Mouse (Mus musculus) adrenal gland, adult 2 months (tissue): ENCODE results near the gene Agpat3. TPM values are rescaled to one million over a fixed set of nuclear protein-coding genes. Genes with fewer than 3 reads are reported as not detected.

Experiments used
- DNase-seq: peaks from one replicate; pipeline ENCODE4 v3.0.0; 2021
- polyA plus RNA-seq: library from polyadenylated mRNA; depleted of rRNA; stranded (reverse); fragments of >200 nt; gene quantifications from 2 replicates; pipeline ENCODE4 v1.2.3, GENCODE M21; 2012
- total RNA-seq, 2 experiments: library from RNA; stranded (reverse); gene quantifications; 2 replicates each; pipeline ENCODE4 v1.2.3; 2021

The Agpat3 gene
- total and polyA plus RNA-seq, 3 experiments = 346 to 654 (median 422) TPM

DNA sequence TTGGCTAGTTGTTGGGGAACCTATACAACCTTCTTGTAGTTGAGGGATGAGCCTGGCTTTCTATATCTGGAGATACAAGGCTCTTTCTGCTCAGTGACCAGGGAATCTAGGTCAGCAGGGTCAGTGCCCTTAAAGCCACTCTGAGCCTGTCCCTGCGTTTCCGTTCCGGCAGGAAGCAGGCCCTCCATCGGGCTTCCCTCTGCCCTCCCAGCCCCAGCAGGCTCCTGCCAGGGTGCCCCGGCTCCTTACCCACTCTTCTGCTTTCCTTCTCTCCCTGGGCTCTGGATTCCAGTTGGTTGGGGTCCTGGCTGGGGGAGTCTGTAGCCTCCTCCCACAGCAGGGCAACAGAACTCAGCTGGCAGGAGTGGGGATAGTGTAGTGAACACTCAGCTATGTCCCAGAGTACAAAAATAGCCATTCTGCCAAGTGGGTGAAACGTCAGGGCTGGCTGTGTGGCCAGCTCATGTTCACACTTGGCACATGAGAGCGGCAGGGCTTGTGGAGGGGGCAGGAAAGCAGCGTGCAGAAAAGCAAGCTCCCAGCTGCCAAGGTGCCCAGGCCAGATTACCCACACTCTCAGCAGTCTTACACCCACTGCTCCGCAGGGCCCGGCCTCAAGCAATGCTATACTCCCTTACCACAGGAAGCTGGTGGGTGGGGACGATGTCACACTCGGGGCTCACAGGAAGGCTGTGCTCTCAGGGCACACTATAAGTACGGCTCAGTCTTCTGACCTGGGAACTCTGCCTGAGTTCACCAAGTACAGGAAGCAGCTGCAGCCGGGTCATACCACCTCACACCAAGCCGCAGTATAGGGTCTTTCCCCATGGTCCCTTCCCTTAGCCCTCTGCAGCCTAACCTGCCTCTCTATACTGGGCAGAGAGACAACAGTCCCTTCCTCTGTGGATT is 54.5 kb downstream of the Agpat3 start:
- DNase-seq = peak; percentile 93

DNA sequence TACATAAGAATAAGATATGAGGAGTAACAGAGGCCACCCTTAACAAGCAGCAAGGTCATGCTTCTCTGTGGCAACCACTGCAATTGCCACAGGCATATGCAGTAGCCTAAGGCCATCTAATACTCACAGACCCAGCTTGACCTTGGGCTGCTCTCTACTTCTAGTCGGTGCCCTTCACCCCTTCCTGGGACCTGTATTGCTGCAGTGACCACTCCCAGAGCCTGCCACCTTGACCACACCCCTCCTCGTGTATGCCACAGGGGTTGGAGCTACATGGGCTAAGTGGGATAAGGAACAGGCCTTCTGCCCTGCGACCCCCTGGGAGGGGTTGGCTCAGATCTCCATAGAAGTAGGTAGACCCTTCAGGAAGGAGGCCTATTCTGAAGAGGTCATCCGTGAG is 55.3 kb downstream of the Agpat3 start:
- peak; percentile 83 for DNase-seq

DNA sequence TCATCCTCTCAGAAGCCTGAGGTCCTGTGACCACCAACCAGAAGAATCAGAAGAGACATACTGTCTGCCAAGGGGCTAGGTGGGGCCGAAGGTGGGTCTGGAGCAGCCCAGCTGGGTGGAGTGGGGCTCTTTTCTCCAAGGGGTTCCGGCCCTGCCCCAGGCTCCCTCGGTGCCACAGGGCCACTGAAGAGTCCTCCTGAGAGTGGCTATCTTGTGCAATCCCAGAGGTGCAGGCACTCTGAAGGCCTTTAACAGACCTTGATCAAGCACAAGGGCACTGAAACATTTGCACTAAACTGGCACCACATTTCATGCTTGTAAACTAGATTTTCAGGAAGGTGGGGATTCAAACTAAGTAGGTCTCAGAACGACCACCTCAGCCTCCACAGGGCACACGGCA is 55.9 kb downstream of the Agpat3 start:
- peak; percentile 73 for DNase-seq

DNA sequence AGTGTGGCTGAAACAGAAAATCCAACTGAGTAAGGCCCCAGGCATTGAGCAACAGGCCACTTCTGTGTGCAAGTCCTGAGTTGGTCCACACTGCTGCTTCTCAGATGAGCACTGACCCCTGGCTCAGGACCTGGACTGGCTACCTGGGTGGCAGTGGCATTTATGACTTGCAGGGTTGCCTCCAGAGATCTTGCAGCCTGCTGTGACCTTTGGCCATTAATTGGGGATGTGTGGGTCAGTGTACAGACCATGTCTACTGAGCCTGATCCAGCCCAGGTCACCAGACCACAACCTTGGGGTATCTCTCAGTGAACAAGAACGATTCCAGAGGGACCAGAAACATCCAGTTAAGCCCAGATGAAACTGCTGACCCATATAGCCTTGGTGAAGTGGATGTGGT is 58.7 kb downstream of the Agpat3 start:
- no peak for DNase-seq

DNA sequence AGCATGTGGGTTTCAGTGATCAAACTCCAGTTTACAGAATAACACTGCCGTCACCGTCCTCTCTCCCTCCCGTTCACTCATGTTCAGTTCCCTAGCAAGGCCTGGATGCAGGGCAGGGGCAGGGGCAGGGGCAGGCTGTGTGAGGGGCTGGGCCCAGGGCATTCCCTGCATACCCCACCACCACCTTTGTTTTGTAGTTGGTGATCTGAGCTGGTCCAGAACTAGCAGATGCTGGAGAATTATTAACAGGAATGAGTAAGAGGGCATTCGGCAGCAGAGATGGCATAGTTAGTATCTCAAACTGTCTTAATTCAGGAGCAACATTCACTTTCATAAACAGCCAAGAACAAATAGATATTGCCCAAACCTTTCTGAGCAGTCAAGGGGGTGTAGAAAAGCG is 59.9 kb downstream of the Agpat3 start:
- DNase-seq = no peak

DNA sequence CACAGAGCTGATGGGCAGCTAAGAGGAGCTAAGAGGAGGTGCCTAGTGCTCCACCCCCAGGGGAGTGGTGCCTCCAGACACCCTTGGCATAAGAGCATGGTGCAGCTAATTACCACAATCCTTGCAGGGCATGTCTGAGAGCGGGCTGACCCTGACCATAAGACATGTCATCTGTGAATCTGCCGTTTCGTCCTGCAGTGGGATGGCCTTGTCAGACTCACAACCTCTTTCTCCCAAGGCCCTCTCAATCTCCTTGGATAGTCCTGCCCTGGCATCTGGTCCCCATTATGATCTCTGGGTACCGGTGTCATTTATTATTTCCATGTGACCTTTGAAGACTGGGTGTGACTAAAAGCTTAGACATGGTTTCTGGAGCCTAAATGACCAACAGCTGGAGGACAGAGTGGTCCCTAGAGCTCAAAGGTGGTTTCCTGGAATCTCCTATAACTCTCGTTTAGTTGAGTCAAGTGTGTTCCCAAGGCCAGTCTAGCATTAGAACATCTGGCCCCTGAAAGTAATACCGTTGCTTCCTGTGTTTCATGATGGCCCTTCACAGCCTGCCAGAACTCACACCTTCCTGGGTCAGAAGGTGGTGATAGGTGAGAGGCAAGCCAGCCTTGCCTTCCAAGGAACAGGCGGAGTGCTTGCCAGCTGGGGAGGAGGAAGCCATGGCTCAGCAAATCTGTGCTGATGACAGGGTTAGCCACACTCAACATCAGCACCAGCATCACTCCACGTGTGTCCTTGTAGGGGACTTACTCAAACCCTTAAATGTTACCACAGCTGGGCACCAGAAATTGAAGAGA is 61.4 kb downstream of the Agpat3 start:
- peak; percentile 74 for DNase-seq

DNA sequence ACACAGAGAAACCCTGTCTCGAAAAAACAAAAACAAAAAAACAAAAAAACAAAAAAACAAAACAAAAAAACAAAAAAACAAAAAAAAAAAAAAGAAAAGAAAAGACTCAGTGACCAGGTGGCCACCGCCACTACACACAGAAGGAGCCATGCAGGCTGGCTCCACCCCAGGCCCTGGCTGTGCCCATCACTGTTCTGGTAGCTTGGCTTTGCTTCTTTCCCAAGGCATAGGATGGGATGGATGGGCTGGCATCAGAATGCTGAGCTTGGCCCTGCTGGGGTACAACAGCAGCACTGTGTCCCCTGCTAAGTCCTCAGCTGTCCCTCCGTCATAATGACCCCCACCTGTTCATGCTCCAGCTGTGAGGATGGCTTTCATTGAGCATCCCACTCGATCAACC is 63.4 kb downstream of the Agpat3 start:
- DNase-seq = no peak

DNA sequence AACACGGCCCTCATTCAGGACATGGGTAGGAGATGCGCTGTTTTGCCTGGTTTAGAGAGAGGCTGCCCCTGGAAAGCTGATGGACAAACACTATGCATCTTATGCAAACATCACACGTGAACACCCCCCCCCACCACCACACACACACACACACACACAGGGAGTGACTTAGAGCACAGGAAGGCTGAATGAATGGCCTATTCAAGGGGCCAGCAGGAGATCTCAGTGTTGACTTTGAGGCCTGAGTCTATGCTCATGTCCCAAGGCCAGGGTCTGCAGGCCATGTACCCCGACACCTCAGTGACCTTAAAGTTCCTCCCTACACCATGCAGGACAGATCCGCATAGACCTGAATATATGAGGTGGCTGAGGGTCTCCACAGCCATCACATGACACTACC is 64.2 kb downstream of the Agpat3 start:
- DNase-seq = no peak

DNA sequence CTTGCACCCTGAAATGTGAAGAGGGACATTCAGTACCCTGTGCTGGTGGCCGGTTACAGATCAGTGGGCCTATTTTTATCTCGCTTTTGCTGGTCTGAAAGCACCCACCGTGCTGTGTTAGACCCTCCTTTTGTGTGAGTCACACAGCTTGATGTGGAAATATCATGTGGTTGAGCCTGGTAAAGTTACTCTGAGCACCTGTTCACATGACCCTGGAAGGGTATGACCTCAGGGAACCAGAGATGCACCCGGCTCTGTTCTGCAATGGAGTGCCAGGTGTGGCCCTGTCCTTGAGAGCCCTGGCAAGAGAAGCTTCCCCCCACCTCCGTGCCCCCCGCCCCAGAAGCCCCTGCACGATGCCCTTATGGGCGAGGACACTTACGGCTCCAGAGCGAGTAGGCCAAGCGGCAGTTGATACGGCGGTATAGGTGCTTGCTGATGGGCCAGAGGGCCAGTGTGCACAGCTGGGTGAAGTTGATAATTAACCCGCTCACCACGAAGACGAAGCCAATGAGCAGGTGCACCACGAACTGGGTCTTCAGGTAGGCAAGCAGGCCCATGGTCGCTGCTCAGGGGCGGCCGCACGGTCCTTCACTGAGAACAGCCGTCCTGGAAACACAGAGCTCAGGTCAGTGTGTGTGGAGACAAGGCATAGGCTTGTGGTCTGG is 64.7 kb downstream of the Agpat3 start:
- no peak for DNase-seq

DNA sequence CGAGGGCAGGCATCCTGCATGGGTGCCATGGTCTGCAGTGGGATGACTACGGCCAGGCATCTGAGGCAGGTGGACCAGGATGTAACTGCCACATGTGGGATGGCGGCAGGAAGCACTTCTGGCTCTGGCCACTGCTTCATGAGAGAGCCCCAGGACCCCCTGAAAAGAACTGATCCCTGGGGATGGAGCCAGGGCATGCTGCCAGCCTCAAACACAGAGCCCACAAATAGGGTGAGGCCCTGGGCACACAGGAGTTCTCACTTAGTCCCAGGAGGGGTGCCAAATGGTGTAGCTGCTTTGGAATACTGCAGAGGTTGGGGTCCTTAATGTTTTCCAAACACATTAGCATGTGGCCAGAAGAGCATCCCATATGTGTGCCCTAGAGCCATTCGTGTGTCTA is 66.3 kb downstream of the Agpat3 start:
- no peak for DNase-seq

DNA sequence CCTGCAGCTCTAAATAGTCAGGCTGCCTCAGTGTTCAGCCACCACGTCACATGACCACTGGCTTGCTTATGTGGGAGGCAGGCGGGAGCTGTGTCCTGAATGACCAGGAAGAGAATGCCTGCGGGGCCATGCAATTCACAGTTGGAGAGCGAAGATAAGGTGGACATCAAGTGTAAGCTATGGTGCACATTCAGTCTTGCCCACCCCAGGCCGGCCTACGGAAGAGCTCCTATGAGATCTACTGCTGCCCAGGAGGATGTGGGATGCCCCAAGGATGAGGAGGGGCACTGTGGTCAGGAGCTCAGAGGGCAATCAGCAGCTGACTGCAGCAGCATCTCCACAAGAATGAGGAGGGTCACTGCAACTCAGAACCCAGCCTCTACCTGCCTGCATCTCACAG is 66.9 kb downstream of the Agpat3 start:
- no peak for DNase-seq

DNA sequence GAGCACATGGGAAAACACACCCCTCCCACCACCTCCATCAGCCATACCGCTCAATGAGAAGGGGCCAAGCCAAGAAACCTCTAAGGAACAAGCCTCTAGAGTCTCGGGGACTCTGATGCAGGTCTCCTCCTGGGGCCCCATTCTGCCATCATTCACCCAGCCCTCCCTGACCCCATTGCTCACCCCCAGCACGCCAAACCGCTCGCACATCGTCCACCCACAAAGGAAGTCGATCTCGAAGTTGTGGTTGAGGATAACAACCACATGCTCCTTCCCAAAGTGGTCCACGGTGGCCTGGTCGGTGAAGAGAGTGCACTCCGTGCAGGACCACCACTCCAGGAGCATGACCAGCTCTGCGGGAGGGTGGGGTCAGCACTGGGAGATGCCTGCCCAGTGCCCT is 67.5 kb downstream of the Agpat3 start:
- DNase-seq = no peak

DNA sequence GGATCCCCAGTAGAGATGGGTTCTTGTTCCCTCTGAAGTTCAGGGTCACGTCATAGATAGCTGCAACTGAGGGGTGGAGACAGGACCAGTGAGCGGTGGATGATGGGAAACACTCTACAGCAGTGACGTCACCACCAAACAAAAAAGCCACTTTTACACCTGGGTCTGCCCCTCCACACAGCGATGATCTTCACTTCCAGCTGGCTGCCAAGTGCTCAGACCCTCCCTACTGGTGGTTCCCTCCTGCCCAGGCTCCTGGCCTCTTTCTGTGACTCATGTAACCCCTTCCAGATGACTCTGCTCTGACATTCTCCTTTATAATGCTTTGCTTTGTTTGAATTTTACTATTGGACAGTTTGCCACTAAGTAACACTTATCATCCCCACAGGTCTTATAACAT is 69.9 kb downstream of the Agpat3 start:
- DNase-seq = peak; percentile 66

DNA sequence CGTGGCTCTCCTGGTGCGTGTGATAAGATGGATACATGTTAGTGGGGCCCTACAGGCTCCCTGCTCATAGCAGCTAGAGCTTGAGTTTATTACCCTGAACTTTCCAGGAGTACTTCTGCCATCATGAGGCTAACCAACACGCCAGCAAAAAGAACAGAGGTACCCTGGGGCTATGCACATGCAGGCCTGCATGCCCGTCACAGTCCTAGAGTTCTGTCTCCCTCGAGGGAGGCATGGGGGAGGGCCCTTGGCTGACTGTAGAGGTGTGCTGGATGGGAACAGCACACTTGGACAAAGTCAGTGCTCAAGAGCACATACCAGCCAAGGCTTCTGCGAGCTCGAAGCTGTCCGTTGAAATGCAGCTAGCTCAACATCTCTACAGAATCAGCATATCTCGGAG is 71.8 kb downstream of the Agpat3 start:
- DNase-seq = no peak

DNA sequence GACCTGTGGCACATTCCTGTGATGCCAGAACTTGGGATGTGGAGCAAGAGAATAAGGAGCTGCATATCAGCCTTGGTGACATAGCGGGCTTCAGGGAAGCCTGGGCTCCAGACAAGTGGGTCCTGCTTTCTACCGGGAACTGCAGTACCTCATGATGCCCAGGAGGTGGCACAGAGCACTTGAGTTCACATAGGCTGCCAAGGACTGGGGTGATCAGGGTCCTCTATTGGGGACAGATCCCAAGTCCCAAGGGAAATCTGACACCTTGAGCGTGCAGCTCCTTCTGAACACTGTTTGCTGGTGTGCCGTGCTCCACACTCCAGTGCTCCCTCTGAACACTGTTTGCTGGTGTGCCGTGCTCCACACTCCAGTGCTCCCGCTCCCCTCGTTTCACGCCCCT is 73.1 kb downstream of the Agpat3 start:
- DNase-seq = peak; percentile 49

DNA sequence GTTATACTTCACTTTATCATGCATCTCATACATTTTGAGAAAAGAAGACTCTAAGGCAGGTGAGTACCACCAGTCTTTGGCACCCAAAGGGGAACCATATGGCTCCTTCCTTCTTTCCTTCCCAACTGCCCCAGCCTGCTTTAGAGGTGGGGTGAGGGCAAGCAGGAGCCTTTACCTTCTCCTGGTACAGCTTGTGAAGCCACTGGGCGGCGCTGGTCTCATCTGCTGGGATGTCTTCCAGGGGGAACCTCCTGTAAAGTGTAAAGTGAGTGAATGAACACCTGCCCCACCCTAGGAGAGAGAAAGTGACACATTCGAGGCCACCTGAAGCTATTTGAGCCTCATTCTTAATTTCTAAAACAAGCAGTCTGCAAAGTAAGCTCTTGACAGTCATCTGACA is 74.5 kb downstream of the Agpat3 start:
- no peak for DNase-seq

DNA sequence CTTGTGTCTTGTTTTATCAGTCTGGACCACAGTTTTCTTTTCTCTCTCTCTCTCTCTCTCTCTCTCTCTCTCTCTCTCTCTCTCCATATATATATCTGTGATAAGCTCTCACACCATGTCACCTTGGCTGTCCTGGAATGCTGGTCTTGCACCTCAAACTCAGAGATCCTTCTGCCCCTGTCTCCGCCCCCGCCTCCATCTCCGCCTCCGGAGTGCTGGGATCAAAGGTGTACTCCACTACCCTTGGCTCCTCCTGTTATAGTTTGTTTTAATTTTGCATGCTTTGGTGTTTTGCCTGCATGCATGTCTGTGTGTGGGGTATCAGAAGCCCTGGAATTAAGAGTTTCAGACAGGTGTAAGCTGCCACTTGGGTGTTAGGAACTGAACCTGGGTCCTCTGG is 76.0 kb downstream of the Agpat3 start:
- DNase-seq = no peak

DNA sequence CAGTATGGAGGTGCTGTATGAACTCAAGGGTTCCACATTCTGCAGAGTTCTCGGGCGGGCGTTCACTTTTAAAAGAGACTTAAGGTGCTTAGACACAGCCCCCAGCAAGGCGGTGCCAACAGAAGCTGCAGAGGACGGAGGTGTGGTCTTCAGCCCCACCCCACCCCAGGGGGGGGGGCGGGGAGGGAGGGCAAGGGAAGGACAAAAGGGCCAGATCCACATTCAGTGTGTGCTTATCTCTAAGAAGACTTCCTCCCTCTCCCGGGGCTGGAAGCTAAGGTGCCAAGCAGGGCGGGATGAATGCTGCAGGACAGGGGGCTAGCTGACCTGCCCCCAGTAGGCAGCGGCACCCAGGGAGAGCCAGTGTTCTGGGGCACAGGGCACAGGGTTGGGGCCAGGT is 79.4 kb downstream of the Agpat3 start:
- DNase-seq = no peak

DNA sequence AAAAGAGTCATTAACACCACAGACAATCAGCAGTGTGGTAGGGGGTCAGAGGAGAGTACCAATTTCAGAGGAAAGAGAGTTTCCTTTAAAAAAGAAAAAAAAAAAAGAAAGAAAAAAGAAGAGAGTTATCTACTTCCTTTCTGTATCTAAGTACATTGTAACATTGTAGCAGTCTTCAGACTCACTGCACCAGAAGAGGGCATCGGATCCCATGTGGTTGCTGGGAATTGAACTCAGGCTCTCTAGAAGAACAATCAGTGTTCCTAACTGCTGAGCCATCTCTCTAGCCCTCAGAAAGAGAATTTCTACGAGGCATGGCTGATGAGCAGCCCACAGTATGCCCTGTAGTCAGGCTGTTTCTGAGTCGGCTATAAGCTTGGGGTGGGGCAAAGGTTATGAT is 86.4 kb downstream of the Agpat3 start:
- no peak for DNase-seq

DNA sequence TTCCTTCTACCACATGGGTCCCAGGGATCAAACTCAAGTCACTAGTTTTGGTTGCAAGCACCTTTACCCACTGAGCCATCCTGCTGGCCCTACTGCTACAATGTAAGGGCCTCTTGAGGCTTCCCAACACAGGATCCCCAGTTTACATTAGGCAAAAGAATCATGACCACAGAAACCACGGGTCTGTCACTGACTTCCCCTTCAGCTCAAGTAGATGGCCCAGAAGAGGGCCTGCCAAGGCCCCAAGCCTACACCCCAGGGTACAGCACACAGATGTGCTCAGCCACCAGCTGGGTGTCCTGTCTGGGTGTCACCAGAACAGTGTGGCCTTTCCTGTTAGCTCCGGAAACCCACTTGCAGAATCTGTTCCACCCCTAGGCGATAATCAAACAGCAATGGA is 87.6 kb downstream of the Agpat3 start:
- no peak for DNase-seq

DNA sequence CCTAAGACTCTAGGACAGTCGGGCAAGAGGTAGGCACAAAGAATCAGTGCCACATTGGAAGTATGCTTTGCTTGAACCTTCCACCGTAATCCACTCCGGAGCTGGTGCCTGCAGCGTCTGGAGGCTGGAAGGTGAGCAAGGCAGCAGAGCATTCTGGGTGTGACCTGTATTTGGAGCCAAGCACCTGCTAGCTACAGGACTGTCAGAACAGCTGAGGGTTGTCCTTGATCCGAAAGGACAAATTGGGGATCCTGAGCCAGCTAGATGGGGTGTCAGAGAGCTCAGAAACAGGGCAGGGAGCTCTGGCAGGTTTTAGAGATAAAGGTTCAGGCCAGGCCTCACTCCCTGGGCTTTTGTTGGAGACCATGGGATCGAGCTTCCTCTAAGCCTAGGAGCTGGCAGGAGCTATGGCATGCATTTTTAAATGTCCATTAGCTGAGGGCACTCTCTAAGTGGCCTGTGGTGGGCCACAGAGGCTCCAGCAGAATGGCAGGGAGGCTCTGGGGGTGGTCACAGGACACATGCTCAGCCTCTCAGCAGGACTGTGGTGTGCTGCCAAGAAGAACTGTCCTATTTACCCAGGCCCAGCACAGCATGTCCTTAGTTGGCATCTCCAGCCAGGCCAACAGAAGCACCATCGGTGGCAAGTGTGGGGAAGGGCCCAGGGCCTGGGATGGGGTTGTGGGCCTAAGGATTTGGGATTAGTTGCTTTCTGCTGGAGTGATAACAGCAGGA is 91.2 kb downstream of the Agpat3 start:
- no peak for DNase-seq

DNA sequence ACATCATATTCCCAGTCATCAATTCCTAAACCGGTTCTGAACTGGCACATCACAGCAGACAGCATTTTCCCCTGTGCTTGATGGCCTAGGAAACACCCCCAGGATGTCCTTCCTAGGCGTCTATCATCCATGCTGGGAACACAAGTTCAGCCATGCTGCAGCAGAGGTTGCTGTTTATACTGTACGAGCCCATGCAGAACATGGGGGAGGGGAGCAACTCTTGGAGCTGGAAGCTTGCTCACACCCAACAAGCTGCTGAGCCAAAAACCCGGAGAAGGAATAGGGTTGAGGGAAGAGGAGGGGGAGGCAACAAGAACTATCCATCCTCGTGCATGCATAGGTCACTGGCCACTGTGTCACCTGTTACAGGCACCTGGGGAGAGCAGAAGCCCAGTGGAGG is 92.0 kb downstream of the Agpat3 start:
- DNase-seq = no peak
